Mouse (Mus musculus): ENCODE measurements around the gene Gpr152. TPM values are rescaled to one million over a fixed set of nuclear protein-coding genes. Genes with fewer than 3 reads are reported as not detected.

The Gpr152 gene
- polyA plus RNA-seq (2021), result not detected

DNA sequence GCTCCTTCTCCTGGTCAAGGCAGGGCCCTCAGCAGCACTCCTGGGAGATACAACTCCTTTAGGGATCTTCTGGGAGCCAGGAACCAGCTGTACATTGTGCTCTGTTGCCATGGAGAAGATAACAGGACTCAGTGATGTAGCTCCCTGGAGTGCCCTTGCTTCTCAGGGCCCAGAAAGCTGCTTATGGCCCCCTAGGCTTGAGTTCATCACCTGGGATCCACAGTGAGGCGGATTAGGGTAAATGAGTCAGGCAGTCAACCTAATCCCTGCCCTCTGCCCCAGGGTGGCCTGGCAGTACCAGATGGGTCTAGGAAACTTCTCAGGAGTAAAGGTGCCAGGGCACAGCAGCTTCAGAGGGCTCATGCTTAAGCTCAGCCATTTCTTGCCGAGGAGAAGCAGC lies at the start of gene Gpr152:
Gene Gpr152, plus strand, starts transcription at position 342 of the 400 bp plus-strand sequence.
- DNase-seq (ENCODE audit: low read depth, low spot score), result no peak
- ATAC-seq, result no peak
- no peak for TF ChIP-seq CTCF (IDR thresholded peaks at IDR 0.05)
- ChIA-PET POLR2A (interaction anchor here (0.6 to 1.6 kb wide), 2 partner anchors 8 to 21 kb away, joined by 3 to 4 read pairs; no protein-coding TSS in a partner anchor), CTCF (no interaction called here)
- in situ Hi-C loops (cut with MboI; ENCODE audit: low pct_unique_long_range_greater_than_20kb), result no loop called here
- H3K27me3 ChIP-seq, result no peaks in the 10 kb centered on the region

DNA sequence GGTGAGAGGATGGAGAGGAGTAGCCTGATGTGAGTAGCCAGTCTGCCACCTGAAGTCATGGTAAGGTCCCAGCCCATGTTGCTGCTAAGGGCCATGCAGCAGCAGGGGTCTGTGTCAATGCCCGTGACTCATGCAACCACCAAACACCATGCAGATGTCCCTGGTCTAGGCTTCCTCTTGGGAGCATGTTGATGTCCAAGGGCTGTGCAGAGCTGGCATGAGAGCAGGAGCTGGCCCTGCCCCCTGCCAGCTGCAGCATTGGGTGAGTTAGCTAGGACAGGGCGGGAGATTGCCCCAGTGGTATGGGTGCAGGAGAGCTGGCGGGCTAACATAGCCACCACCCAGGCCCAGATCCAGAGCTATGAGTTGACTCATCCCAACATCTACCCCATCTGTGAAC lies 49.1 kb upstream of the Gpr152 start:
- POLR2A ChIA-PET, result interaction anchor here (0.5 kb wide), 1 partner anchor 121 kb away, joined by 3 read pairs; no protein-coding TSS in a partner anchor
- TF ChIP-seq CTCF (IDR thresholded peaks at IDR 0.05), result no peak

DNA sequence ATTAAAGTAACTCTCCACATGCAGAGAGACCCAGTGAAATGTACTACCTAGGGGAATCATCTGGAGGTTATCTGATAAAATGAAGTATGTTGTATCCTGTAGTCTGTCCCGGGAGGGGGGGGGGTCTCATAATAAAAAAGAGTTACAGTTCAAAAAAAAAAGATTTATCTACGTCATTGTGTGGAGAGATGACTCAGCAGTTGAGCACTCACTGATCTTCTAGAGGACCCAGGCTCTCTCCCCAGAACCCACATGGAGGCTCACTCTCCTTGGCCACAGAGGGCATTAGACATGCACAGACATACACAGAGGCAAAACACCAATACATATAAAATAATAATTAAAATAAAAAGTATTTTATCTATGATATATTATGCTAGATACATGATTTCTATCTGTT lies 48.2 kb upstream of the Gpr152 start:
- ChIA-PET CTCF (interaction anchor here (1.0 kb wide), 1 partner anchor 45 kb away, joined by 3 read pairs; no protein-coding TSS in a partner anchor), POLR2A (no interaction called here)
- in situ Hi-C loops (cut with MboI; ENCODE audit: low pct_unique_long_range_greater_than_20kb), result no loop called here
- DNase-seq (ENCODE audit: low read depth, low spot score), result no peak
- H3K27me3 ChIP-seq, result peaks cover 2% of the 10 kb centered on the region
- no peak for TF ChIP-seq CTCF (IDR thresholded peaks at IDR 0.05)
- ATAC-seq, result no peak

More for the DNA sequence above, 49.1 kb upstream of the Gpr152 start:
- CTCF ChIA-PET, result interaction anchor here (1.0 kb wide), 1 partner anchor 44 kb away, joined by 3 read pairs; no protein-coding TSS in a partner anchor
- no peak for DNase-seq (ENCODE audit: low read depth, low spot score)
- peaks cover 2% of the 10 kb centered on the region for H3K27me3 ChIP-seq
- in situ Hi-C loops (cut with MboI; ENCODE audit: low pct_unique_long_range_greater_than_20kb), result no loop called here
- no peak for ATAC-seq

DNA sequence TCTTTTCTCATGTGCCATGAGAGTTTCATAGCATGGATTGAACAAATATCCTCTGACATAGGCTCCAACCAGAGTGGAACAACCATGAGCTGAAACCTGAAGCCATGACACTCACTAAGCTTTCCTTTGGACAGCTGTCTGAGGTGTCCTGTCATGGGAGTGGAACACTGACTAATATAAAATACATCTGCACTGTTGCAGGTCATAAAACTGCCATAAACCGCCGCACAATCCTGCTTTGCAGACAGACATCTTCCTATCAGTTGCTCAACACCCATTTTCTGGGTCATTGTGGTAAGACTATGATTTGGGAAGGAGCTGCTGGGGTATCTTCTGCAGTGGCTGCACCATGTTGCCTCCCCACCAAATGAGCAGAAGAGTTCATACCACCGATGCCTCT lies 46.8 kb upstream of the Gpr152 start:
- DNase-seq (ENCODE audit: low read depth, low spot score) (no peak), ATAC-seq (no peak)
- H3K27me3 ChIP-seq, result peaks cover 2% of the 10 kb centered on the region
- ChIA-PET CTCF (interaction anchor here (0.8 kb wide), 1 partner anchor 73 kb away, joined by 3 read pairs; no protein-coding TSS in a partner anchor), POLR2A (no interaction called here)
- in situ Hi-C loops (cut with MboI; ENCODE audit: low pct_unique_long_range_greater_than_20kb), result no loop called here
- no peak for TF ChIP-seq CTCF (IDR thresholded peaks at IDR 0.05)

DNA sequence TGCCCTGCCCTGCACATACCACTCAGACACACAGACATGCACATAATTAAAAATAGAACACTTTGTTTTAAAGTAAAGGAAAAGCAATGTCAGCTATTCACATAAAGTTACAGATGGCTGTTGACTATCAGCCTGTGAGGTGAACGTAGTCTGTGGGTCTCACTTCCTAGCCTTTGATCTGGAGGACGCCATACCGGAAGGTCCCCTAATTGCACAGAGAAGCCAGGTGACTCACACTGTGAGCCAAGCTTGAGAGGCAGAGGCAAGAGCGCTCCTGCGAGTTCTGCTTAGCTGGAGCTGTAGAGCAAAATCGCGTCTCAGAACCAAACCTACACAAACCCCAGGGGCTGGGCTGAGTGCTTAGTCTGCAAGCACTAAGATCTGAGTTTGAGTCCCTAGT lies 45.8 kb upstream of the Gpr152 start:
- ChIA-PET CTCF (interaction anchor here (1.7 kb wide), 1 partner anchor 8 kb away, joined by 4 read pairs; no protein-coding TSS in a partner anchor), POLR2A (no interaction called here)
- no peak for TF ChIP-seq CTCF (IDR thresholded peaks at IDR 0.05)
- in situ Hi-C loops (cut with MboI; ENCODE audit: low pct_unique_long_range_greater_than_20kb), result no loop called here
- ATAC-seq, result no peak
- DNase-seq (ENCODE audit: low read depth, low spot score), result no peak
- peaks cover 2% of the 10 kb centered on the region for H3K27me3 ChIP-seq

DNA sequence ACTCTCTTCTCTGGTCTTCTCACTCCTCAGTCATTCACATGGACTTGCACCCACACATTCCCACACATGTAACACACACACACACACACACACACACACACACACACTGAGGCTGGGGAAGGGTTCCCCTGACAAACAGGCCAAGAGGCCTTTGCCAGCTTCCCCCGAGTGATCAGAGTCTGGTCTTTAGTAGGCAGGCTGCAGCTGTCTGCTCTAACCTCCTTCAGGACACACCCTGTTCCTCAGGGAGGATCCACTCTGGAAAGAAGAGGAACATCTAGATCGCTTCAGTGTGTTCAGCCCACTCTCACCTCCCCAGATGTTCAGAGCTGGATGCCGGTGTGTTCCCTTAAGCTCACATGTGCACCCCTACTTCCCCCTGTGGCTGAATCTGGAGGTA lies 45.2 kb upstream of the Gpr152 start:
- POLR2A ChIA-PET, result no interaction called here
- ATAC-seq (no peak), DNase-seq (ENCODE audit: low read depth, low spot score) (no peak)
- H3K27me3 ChIP-seq, result peaks cover 2% of the 10 kb centered on the region
- in situ Hi-C loops (cut with MboI; ENCODE audit: low pct_unique_long_range_greater_than_20kb), result no loop called here
- CTCF ChIA-PET, result interaction anchor here (1.7 kb wide), 1 partner anchor 9 kb away, joined by 4 read pairs; no protein-coding TSS in a partner anchor
- no peak for TF ChIP-seq CTCF (IDR thresholded peaks at IDR 0.05)

DNA sequence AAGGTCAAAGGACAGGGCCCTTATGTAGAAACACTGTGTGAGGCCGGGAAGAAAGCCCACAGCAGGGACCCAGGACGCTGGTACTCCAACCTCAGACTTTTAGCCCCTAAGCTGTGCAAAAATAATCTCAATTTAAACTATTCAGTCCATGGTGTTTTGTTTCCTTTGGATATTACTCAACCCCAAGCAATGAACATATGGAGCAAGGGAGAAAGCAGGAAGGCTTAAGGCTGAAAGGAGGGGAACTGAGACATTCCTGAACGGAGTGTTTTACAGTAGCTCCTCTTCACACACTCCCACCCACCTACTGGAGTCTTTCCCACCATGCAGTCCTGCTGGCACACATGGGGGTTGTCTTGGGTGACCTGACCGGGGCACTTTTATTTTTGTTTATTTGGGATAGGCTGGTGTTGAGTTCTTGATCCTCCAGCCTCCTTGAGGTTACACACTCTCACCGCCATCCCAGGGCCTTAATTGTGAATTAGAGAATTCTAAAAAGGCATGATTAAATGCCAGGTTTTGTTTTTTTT lies 44.7 kb upstream of the Gpr152 start:
- DNase-seq (ENCODE audit: low read depth, low spot score), result no peak
- in situ Hi-C loops (cut with MboI; ENCODE audit: low pct_unique_long_range_greater_than_20kb), result no loop called here
- H3K27me3 ChIP-seq, result no peaks in the 10 kb centered on the region
- ATAC-seq, result no peak
- no peak for TF ChIP-seq CTCF (IDR thresholded peaks at IDR 0.05)
- CTCF ChIA-PET, result interaction anchor here (1.7 kb wide), 1 partner anchor 9 kb away, joined by 4 read pairs; no protein-coding TSS in a partner anchor
- POLR2A ChIA-PET, result interaction anchor here (1.1 kb wide), 1 partner anchor 68 kb away, joined by 6 read pairs; the partner anchor contains the start of gene Rps6kb2

DNA sequence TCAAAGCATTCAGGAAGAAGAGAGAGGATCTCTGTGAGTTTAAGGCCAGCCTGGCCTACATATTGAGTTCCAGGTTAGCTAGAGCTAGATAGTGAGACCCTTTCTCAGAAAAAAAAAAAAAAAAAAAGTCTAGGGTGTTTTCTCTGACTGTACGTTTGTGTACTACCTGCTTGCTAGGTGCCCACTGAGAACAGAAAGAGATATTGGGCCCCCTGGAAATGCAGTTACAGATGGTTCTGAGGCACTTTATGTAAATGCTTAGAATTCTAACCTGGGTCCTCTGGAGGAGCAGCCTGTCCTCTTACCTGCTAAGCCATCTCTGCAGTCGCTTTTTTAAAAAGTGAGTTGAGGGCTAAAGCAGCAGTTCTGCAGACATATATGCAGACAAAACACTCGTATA lies 43.8 kb upstream of the Gpr152 start:
- DNase-seq (ENCODE audit: low read depth, low spot score) (no peak), ATAC-seq (no peak)
- in situ Hi-C loops (cut with MboI; ENCODE audit: low pct_unique_long_range_greater_than_20kb), result no loop called here
- ChIA-PET POLR2A (interaction anchor here (1.1 kb wide), 1 partner anchor 67 kb away, joined by 6 read pairs; the partner anchor contains the start of gene Rps6kb2), CTCF (no interaction called here)
- TF ChIP-seq CTCF (IDR thresholded peaks at IDR 0.05), result no peak
- H3K27me3 ChIP-seq, result no peaks in the 10 kb centered on the region

DNA sequence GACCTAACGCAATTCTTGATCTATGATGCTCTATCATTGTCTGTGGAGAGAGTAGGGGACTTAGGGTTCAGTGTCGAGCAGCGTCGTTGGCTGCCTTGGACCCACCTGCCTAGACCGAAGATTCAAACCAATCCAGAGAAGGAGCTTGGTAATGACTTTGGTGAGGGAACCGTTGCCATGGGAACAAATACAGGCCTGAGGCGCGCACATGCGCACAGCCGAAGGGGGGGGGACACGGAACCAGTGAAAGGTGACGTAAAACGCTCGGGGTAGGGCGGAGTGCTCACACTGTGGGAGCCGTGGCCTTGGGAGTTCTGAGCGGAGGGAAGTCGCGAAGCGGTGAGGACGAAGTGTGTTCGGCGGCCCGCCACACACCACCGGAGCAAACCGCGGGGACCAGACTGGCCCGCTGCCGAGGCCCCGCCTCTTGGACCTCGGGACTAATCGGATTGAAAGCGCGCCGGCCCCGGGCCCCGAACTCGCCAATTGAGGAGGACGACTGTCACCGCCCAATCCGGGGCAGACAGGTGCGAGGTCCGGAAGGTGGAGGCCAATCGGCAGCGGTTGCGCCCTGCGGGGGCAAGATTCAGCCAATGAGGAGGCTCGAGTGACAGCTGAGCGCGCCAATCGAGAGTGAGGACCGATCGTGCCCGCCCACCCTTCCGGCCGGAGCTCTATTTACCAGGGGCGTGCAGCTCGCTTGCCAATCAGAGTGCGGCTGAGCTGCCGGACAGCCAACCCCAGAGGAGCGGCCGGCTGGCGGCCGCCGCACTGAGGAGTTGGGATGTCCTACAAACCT lies 42.7 kb upstream of the Gpr152 start, which contains the start of gene Cdk2ap2:
Gene Cdk2ap2, plus strand, starts transcription at position 541 of the 799 bp plus-strand sequence.
- peak; percentile 88 for ATAC-seq
- ChIA-PET CTCF (interaction anchor here (1.1 to 1.5 kb wide), 5 partner anchors 13 to 132 kb away, joined by 3 to 6 read pairs (median 3); no protein-coding TSS in a partner anchor), POLR2A (interaction anchor here (1.0 to 1.7 kb wide), 4 partner anchors 30 to 131 kb away, joined by 3 to 4 read pairs (median 3); partner anchors contain the start of genes AC109138.7 and Clcf1)
- in situ Hi-C loops (cut with MboI; ENCODE audit: low pct_unique_long_range_greater_than_20kb), result no loop called here
- peak; percentile 97 for DNase-seq (ENCODE audit: low read depth, low spot score)
- H3K27me3 ChIP-seq, result no peaks in the 10 kb centered on the region
- no peak for TF ChIP-seq CTCF (IDR thresholded peaks at IDR 0.05)

DNA sequence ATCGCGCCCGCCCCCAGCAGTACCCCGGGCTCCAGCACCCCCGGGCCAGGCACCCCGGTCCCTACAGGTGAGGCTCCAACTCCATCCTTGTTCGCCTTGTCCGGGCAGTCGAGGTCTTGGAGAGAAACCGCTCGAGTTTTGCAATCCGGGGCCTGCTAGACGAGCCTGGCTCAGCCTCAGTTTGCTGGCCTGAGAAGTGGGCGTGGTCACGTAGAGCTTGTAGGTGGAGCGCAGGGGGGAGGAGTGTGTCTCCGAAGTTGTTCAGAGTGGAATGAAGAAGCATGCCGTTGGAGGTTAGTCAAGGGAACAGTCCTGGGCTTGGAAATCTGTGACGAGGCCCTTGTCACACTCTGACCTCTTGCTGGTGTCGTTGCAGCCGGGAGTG lies 42.2 kb upstream of the Gpr152 start:
- ATAC-seq (peak; percentile 27), DNase-seq (ENCODE audit: low read depth, low spot score) (no peak)
- ChIA-PET POLR2A (interaction anchor here (1.0 to 1.7 kb wide), 4 partner anchors 29 to 131 kb away, joined by 3 to 4 read pairs (median 3); partner anchors contain the start of genes AC109138.7 and Clcf1), CTCF (interaction anchor here (1.1 to 1.5 kb wide), 3 partner anchors 28 to 131 kb away, joined by 3 to 6 read pairs (median 3); no protein-coding TSS in a partner anchor)
- no peaks in the 10 kb centered on the region for H3K27me3 ChIP-seq
- no peak for TF ChIP-seq CTCF (IDR thresholded peaks at IDR 0.05)
- in situ Hi-C loops (cut with MboI; ENCODE audit: low pct_unique_long_range_greater_than_20kb), result no loop called here

All from Patski (cell line).